Mouse (Mus musculus) G1E (cell line): ENCODE results near the gene Oscp1.

Experiments
- CTCF ChIP-seq: IDR thresholded peaks from 2 replicates; pipeline ENCODE4 v1.5.1; 2012; ENCODE audit warnings: low read depth, low read length, inconsistent platforms, mixed read lengths
- GATA1 ChIP-seq: IDR thresholded peaks from 2 replicates; pipeline ENCODE4 v1.6.1; 2012; ENCODE audit warnings: borderline replicate concordance, low read length, inconsistent platforms, mixed read lengths
- POLR2AphosphoS5 ChIP-seq: IDR thresholded peaks from 2 replicates; pipeline ENCODE4 v1.6.1; 2012; ENCODE audit warnings: low read depth, low read length, inconsistent platforms; ENCODE audit not compliant: insufficient replicate concordance

GRCm38 (mm10) chr4:126077833-126078232, 19.5 kb downstream of the Oscp1 start:
- TF ChIP-seq POLR2AphosphoS5, result no peak
- TF ChIP-seq CTCF, result no peak
- no peak for TF ChIP-seq GATA1
